Mouse (Mus musculus): Measurements from ENCODE around the gene Akap12. TPM values are rescaled to one million over a fixed set of nuclear protein-coding genes. Genes with fewer than 3 reads are reported as not detected.

The Akap12 gene
- 10 to 100 TPM; 81.8 to 82.6 TPM for total RNA-seq (2021)

GRCm38 (mm10) chr10:4266041-4266930 is at the start of gene Akap12:
Gene Akap12 (plus strand): TSS chr10:4266380.
- DNase-seq: peak; percentile 46

DNA sequence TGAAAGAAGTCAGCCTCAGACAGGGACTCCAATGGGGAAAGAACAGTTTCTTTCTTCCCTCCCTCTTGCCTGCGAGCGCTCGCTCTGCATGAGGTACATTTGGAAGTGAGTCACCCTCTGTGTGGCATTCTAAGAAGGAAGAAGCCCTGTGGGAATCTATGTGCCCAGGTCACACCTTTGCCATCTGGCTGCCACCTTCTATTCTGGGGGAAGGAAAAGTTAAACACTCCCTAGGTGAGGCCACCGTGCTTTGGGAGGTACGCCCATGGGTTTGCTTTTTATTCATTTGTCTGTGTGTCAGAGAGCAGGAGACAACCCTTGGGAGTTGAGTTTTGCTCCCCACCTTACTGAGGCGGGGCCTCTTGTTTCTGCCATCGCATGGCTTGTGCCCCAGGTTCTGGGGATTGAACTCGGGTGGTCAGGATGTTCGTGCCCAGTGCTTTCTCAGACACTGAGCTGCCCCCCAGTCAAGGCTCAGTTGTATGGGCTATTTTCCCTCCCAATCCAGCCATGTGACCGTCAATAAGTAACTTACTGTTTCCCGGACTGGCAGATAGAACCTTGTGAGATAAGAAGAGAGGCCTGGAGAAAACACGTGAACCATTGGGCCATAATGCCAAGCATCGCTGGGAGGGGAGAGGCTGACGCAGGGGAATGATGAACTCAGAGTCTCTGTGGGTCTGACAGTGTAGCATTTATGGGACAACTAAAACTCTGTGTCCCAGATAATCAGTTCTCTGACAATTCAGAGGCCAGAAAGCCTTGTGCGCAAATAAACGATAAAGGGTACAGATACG is 35.4 kb upstream of the Akap12 start:
- no peak for DNase-seq

DNA sequence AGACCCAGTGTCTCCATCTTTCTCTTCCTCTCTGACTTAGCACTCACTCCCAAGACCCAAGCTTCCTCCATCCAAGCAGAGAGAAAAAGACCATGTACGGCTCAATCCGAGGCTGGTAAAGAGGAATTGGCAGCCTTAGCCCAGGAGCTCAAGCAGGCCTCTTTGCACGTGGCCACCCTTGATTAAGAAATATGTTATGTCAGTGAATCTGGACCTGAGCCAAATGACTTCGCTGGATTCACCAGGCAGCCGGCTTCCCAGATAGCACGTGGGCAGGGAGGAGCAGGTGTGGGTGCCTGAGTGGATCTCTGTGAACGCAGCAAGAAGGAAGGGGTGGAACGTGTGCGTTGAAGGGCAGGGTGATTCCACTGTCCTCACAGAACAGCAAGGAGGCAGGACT is 33.1 kb upstream of the Akap12 start:
- peak; percentile 38 for DNase-seq

DNA sequence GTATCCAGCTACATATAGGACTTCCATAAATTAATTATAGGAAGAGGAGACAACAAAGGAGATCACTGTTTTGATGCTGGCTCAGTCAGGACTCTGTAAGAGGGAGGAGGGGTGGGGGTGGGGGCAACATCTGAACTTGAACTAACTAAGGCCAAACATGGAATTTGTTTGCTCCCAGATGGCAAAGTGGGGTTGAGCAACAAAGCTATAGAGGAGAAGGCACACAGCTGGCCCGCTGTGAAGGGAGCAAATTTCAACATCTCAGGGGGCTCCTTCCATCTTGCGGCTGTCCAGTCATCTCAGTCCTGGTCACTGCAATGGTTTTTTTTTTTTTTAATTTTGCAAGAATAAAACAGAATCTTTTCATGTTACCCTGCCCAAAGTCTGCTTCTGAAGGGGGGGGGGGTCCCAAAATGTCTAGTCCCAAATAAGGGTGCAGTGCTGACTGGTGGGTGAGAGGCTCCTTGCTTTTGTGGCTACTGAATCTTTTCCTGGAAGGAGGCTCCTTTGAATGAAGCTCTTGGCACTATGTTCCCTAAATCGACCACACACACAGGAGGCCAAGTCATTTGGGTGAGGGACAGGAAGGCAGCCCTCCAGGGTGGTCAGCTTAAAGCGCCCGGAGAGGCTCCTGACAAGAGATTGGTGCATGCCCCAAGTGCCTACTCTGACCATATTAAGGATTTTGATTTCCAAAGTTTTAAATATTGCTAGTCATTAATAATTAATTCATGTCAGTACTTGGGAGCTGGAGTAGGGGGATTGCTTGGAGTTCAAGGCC is 26.2 kb upstream of the Akap12 start:
- DNase-seq: no peak

- peak; percentile 23 for DNase-seq
Measured at GRCm38 (mm10) chr10:4243591-4244300, 22.4 kb upstream of the Akap12 start.

GRCm38 (mm10) chr10:4245812-4246211 is 20.4 kb upstream of the Akap12 start:
- peak; percentile 29 for DNase-seq

DNA sequence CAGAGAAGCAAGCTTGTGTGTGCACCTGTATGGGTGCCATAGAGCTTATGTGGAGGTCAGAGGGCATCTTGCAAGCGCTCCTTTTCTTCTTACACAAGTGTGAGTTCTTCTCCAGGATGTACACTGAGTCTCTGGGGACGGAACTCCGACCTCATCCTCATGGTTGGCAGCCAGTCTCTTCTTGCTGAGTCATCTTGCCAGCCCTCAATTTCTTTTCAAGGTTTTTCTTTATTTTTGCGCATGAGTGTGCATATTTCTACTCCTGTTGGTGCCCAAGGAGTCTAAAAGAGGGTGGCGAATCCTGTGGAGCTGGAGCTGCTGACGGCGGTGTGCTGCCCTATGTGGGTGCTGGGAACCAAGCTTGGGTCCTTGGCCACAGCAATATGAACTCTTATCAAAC is 19.8 kb upstream of the Akap12 start:
- no peak for DNase-seq

DNA sequence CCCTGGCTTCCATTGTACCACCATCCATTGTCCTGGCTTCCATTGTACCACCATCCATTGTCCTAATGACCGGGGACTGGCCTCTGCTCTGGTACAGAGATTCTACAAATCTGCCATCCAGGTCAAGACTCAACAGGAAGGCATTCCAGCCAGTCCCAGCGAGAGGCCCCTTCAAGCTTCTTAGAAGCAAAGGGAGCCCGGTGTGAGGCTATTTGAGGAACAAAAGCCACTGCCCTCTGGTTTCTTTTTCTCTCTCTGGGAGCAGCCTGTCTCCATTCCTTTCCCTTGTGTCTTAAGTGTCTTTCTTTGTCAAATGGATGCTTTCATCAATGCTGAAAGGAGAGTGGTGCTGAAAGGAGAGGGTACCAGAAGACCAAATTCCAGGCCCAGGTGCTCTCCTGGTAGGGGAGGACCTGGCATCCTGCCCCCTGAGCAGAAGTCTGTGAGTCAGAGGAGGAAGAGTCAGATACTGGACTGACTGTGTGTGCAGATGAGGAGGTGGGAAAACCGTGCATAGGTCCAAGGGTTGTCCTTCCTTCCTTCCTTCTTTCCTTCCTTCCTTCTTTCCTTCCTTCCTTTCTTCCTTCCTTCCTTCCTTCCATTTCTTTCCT is 16.8 kb upstream of the Akap12 start:
- no peak for DNase-seq

DNA sequence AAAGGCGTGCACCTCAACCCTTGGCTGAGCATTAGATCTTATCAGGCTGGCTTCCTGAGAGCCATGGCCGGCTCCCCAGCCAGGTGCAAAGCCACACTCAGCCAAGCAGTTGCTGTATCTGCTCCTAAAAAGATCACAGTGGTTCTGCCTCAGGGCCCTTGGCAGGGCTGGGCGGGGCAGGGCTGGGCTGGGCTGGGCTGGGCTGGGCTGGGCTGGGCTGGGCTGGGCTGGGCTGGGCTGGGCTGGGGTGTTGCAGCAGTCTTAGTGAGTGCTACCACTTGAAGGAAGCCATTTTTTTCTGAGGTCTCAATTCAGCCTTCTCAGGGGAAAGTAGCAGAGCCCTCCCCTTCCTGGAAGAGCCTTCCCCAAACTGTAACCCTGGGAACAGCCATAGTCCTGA is 15.5 kb upstream of the Akap12 start:
- no peak for DNase-seq

- no peak for DNase-seq
Measured at GRCm38 (mm10) chr10:4253613-4254012, 12.6 kb upstream of the Akap12 start.

- DNase-seq: no peak
Measured at GRCm38 (mm10) chr10:4254459-4254858, 11.7 kb upstream of the Akap12 start.

DNA sequence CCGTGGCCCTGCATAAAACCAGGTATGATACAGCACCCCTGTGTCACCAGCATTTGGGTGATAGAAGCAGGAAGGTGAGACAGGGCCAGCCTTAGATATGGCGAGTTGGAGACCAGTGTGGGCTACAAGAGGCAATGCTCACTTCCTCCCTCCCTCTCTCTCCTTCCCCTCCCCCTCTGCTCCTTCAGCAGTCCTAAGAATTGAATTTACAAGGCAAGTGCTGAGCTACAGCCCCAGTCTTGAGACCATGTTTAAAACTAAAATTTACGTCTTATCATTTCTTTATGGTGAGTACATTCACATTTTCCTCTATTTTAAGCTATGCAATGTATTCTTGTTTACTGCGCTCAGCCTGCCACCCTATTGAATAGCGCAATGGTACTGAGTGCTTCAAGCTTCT is 5.3 kb upstream of the Akap12 start:
- DNase-seq: no peak

- DNase-seq: no peak
Measured at GRCm38 (mm10) chr10:4261359-4261952, 4.7 kb upstream of the Akap12 start.

- peak; percentile 39 for DNase-seq
Measured at GRCm38 (mm10) chr10:4265641-4266040, 539 bp upstream of the Akap12 start.

DNA sequence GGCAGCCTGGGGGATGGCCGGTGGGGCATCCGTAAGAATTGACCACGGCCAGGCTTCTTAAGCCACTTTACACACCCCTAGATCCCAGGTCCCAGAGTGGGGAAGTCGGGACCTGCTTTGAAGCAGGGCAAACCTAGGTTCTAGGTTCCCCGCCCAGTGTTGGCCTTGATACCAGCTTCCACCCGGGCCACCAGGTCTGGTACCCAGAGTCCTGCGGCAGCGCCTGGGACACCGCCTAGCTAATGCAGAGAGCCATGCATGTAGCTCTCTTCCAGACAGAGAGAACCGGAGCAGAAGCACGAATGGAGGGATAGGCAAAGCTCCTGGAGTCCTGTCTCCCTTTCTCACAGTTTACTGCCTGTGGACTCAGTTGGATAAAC is 741 bp downstream of the Akap12 start:
- peak; percentile 26 for DNase-seq

- DNase-seq: no peak
Measured at GRCm38 (mm10) chr10:4267481-4267880, 1.3 kb downstream of the Akap12 start.

- no peak for DNase-seq
Measured at GRCm38 (mm10) chr10:4268140-4268539, 2.0 kb downstream of the Akap12 start.

GRCm38 (mm10) chr10:4275572-4275971 is 9.4 kb downstream of the Akap12 start:
- DNase-seq: no peak

- DNase-seq: no peak
Measured at GRCm38 (mm10) chr10:4276081-4276480, 9.9 kb downstream of the Akap12 start.

DNA sequence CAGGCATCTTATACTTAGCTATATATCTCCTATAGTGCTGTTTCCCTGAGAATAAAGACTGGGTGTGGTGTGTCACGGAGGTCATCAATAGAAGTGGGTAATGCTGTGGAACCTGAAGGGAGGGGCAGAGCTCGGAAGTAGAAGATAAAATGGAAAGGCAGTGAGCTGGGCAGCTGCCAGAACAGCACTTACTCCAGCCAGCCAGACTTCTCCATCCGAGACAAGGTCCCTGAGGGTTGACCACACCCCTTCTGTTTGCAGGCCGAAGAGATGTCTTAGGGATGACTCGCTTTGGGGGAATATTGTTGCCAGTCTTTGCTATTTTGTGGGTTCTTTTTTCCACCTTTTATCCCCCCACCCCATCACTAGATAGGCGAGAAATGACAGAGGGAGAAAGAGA is 11.9 kb downstream of the Akap12 start:
- DNase-seq: peak; percentile 53

DNA sequence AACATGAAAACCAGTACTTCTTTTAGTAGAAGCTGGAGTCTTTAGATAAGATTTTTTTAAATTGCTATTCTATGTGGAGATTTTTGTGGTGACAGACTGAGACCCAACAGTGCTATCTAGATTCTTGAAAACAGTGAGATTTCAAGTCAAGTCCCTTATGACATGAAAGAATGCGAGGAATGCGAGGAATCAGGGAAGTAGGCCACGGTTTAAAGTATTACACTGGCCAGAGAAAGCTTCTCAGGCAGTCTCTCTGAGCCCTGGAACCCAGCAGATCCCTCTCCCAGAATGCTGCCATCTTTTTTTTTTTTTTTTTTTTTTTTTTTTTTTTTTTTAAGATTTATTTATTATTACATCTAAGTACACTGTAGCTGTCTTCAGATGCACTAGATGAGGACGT is 16.2 kb downstream of the Akap12 start:
- DNase-seq: no peak

Data from heart, postnatal 4 days (tissue).